Mouse (Mus musculus) cerebellum, adult (tissue): Measurements from ENCODE around the gene Col28a1.

Experiments
- ATAC-seq: cut with Nextera tagmentation; 2 replicates; pipeline ENCODE4 v1.9.2; 2017; ENCODE audit warnings: mild to moderate bottlenecking, moderate library complexity, mixed read lengths; ENCODE audit not compliant: insufficient number of reproducible peaks, low FRiP score, low TSS enrichment

Gene Col28a1

DNA sequence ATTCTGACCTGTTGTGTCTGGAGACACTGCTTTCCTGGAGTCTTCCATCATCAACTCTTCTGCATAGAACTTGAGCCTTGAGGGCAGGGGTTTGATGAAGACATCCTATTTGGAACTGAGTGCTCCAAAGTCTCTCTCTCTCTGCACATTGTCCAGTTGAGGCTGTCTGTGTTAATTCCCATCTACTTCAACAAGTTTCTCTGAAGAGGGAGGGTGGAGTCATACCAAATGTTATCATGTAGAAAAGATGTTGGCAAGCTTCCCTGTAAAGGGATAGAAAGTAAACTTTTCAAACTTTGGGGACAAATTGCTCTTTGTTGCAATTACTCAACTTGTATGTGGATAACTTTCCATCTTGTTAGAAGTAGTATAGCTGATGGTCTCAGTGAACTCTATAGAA is at the start of gene Col28a1:
Gene Col28a1 (minus strand): TSS at position 101 of the 400 bp plus-strand sequence.
- no peak for ATAC-seq

DNA sequence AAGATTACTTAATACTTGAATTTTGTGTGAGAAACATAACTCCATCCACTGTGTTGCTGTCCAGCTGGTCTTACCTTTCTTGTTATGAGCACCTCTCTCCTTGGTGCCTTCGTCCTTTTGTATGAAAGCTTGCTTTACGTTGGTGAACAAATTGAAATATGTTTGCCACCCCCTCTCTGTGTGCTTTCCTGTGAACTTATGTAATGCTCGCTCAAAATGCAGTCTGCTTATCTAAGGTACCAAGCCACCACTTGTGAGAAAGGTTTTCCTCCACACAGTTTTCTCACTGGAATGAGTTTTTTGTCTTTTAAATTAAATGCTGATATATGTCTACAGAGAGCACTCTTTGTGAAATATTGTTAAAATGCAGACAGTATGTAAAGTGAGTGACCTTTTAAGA is 36.2 kb upstream of the Col28a1 start:
- no peak for ATAC-seq

DNA sequence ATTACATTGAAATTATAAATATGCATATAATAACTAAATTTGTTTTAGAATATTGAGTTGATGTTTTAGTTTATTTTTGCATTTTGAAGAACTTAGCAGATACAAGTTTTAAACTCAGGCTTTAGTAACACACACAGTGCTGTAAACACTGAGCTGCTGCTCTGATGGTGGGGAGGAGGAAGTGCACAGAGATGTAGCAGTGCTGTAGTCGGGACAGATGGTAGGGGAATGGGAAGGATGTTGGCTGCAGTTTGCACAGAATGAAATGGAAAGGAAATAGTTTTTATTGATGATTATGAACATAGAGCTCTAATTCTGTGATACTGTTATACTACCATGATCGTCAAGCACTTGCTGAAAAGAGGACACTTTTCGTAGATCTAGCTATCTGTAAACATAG is 34.6 kb upstream of the Col28a1 start:
- no peak for ATAC-seq

DNA sequence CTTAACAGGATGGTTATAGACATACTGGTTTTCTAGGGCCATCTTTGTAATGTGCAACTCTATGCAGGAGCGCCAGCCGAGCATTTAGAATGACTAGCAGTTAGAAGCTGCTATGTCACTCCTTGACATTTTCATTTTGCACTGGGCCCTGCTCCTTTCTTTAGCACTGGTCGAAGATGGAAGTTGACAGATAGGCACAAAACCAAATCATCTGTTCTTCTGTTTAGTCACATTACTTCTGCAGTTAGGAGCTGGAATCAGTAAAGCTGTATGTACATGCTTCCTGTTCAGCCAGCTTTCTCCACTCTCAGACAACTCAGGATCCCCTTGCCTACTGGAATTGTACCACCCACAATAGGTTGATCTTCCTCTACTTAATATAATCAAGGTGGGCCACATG is 18.2 kb upstream of the Col28a1 start:
- no peak for ATAC-seq

DNA sequence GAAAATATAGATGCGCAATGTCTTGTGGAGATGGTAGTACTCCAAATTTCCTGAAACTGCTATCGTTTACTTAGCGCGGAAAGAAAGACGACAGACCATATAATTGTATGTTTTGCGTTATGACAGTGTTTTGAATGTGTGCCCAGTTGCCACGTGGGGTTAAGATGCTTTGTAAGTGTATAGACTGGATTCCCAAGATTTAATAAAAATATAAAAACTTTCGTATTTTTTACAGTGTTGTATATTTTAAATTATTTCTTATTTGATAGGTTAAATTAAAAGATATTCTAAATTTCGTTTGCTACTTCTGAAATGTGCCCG is 17.4 kb upstream of the Col28a1 start:
- ATAC-seq, result no peak

DNA sequence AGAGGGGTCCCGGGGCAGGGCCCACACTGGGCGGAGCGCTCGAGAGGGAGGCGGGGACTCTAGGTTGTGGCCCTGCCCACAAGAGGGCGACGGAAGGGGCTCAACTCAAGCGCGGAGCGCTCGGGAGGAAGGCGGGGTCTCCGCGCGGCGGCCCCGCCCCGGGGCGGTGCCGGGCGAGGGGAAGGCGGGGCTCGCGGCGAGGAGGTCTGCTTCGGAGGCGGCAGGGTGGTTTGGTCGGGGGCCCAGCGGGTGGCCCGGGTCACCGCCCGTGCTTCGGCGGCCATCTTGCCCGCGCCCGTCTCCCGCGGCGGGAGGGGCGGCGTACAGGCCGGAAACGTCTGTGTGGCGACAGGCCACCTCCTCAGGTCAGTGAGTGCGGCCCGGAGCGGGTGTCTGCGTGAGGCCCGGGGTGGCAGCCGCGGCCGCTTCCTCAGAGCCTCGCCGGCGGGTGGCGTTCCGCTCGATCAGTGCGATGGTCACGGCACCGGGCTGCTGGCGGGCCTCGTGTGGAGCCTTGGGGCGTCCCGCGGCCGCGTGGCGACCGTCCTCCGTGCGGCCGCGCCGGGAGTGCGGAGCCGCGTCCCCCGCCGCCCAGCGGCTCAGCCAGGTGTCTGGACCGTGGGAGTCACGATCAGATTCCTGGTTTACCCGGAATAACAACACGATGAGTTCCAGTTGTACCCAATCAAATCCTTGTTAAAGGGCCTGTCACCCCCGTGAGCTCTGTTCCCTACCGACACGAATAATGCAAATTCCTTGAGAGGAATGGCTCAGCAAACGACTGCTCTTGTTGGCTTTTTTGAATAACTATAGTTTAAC is 16.8 kb upstream of the Col28a1 start, which contains the start of gene Mios:
Gene Mios (plus strand): TSS at position 176 of the 819 bp plus-strand sequence.
- ATAC-seq, result peak; percentile 92

DNA sequence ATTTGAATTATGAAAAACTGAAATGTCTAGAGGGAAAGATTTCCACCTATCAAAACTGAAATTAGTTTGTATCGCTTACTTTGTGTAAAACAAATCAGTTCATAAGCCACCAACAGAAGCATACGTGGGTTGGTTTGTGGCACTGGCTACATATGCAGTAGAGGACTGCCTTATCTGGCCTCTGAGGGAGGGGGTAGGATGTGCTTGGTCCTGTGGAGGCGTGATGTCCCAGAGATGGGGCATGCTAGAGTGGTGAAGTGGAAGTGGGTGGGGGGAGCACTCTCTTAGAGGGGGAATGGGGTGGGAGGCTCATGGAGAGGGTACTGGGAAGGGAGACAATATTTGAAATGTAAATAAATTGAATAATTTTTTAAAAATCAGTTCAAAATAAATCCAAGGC is 2.5 kb downstream of the Col28a1 start:
- no peak for ATAC-seq

DNA sequence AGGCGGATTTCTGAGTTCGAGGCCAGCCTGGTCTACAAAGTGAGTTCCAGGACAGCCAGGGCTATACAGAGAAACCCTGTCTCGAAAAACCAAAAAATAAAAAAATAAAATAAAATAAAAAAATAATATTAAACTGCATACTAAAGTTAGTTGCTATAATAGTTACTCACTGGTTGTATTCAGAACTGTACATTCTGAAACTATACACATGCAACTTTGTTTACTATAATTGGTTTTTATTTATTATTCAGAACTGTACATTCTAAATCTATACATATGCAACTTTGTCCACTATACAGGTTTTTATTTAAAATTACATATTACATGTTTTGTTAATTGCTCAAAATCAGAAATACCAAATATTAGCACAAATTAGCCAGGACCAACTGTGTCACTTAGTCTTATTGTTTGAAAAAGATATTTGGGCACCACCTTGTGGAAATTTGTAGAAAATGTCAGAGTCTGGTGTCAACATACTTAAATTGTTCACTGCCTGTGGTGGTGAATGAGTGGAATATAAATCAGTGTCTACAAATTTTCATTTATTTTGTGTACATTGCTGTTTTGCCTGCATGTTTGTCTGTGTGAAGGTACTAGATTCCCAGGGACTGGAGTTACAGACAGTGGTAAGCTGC is 3.7 kb downstream of the Col28a1 start:
- ATAC-seq, result 0 out of 2 replicates have a peak, but pooled peaks have one; percentile 36

DNA sequence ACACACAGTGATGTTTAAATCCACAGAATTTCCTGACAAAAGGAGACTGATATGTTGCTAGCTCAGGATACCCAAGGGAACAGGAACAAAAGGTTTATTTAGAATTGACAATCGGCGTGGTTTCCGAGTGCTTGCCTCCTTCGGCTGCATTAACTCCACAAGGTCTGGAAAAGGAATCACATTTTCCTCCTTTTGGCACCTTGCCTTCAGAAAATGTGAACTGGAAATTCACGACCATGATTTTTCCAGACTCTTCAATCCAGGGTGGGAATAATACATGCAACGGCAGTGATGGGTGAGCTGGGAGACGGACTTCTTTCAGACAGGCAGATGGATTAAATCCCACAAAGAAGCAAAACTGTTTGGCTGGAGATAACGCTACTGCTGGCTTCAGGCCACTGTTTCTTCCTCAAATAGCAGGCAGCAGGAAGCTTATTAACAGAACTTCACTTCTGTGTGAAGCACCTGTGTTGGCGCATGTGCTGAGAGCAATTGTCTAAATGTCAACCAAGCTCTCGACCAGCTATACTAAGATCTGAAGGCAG is 13.9 kb downstream of the Col28a1 start:
- ATAC-seq, result peak; percentile 56; the same call in 1 of the 2 replicates

DNA sequence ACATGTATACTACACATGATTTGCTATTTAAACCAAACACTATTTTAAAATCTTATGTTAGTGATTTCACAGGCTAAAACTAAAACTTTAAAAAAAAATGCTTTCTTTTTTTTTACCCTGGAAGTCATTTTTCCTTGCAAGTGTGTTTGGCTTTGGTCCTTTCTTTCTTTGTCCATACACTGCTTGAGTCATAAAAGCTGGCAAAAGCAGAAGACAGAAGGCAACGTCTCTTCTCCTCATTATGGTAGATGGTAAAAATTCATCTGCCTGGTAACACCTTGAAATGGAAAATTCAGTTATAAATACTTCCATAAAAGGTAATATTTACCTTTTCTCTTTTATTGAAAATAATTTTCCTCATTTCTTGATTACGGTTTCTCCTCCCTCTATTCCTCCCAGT is 16.3 kb downstream of the Col28a1 start:
- no peak for ATAC-seq

DNA sequence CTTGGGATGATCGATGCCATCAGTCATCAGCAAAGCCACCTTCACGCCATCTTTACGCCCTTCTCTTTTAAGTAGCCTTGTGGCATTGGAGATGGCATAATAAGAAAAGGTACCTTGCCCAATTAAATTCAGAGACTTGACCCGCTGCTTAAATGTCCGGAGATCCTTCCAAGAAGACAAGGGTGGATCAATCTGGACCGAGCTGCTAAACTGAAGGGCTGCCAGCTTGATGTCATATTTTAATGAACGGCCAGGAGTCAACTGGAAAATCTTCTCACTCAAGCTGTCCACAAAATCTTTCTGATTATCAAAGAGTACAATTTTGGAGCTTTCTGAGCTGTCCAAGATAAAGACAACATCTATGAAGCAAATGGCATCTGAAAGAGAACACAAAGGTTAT is 17.1 kb downstream of the Col28a1 start:
- ATAC-seq, result no peak

DNA sequence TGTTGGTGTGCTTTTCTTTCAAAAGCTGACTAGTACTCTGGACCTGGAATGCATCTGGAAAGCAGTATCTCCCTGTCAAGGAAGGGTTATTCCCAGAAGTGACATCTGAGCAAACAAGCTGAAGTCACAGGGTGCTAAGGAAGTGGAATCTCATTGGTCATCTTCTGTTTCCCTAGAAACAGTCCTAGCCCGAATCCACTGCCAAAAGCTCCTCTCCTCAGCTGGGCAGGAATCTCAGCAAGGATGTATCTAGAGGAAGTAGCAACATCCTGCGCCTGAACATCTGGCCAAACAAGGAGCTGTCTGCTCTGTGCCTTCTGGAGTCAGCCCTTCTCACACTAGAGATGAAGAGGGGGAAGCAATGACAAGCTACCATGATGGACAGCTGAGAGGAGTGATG is 18.4 kb downstream of the Col28a1 start:
- ATAC-seq, result no peak

DNA sequence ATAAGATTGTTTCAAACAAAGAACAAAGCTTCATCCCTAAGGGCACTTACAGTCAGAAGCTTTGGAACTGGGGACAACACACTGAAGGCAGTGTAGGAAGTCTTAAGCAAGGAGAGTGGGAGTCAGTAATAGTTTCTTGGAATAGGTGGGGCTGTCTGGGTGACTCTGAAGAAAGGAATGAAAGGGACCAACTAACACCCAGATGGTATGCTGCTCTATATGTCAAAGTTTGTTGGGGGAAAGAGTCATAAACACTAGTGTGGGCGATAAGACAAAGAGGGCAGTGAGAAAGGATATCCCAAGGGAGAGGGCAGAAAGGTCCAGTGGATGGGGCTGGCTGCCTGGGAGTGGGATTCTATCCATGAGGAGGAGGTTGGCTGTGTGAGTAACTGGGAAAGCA is 20.3 kb downstream of the Col28a1 start:
- no peak for ATAC-seq

DNA sequence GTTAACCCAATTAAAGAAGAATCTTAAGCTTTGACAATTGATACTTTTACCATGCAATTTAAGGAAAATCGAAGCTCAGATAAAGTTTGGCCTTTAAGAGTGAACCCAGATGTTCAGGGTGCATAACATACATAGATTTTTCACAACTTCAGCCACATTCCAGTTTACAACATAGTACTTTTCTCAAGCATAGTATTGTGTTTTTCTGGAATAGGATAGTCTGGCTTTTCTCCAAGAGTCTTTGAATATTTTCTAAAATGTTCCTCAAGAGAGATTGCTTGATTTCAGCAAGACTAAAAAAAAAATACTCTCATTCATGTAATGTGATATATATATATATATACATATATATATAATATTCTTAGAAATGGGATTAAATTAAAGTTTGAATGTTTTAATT is 27.7 kb downstream of the Col28a1 start:
- ATAC-seq, result no peak

DNA sequence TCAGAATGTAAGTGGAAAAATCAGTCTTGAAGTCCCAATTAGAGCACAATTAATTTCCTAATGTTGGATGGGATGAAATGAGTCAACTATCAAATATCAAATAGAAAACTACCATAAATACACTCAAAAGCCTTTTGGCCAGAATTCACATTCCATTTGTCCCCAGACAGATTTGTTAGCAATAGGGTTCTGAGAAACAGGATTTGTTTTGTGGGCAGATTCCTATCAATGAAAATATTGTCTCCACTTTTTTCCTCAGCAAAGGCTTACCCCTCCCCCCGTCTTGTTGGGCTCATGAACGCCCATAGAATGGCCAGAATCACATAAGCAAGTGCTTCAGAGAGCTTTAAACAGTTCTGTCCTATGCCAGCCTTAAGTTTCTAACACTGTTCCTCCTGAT is 32.4 kb downstream of the Col28a1 start:
- no peak for ATAC-seq

DNA sequence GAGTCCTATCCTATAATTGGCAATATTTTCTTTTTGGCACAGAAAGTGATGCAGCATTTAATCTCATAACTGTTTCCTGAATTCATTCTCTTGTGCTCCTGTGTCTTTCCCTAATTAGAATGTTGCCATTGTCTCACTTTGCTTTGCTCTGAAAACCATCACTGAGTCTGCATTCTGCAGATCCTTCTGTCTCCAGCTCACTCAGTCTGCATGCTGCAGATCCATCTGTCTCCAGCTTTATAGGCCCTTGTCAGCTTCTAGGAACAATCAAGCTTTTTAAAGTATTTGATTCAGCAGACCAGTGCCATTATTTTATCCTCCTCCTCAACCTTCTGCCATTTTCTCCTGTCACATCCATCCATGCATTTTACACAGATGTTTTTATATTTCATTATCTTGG is 35.3 kb downstream of the Col28a1 start:
- ATAC-seq, result no peak

DNA sequence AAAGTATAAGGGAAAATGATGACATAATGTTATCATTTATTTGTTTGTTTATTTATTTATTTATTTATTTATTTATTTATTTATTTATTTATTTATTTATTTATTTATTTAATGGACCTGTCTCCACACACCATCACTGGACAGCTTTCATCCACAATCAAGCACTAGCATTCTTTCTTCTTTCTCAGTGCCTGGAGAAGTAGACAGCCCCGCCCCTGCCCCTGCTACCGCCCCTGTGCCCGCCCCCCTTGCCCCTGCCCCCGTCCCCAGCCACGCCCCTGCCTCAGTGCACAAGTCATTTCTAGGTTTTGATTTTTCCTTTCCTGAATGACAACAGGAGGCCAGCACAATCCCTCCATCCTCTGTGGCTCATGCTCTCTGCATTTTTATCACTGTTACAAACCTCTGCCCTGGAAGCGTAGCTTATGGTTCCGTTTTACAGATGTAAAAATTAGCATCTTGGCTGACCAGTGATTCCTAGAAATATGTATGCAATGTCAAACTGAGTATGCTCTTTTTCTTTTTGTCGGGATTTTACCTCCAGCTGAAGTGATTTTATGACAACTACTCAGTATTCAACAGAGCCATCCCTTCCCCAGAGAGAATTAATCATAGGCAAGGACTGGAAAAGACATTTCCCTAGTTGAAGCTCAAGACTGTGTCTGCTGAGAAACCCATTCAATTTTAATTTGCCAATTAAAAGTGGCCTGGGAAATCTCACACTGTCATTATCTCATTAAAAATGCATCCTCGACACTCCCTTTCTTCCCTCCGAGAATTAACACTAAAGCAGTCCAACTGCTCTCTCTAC is 39.7 kb downstream of the Col28a1 start:
- ATAC-seq, result no peak

DNA sequence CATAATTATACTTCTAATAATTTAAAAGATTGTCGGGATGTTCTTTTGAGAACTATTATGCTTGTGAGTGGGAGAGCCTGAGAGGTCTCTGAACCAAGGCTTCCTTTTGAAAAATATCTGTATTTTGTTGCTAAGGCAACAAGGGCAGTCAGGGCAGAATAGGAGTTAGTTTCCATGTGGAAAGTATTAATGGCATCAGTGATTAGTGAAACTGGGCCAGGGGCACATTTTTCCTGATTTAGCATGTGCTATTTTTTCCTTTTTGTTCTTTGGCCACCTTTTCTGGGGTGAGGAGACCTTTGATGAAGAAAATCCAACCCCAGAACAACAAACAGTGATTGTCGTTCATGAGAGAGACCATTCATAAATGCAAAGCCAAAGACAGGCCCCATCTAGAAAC is 43.5 kb downstream of the Col28a1 start:
- ATAC-seq, result no peak

DNA sequence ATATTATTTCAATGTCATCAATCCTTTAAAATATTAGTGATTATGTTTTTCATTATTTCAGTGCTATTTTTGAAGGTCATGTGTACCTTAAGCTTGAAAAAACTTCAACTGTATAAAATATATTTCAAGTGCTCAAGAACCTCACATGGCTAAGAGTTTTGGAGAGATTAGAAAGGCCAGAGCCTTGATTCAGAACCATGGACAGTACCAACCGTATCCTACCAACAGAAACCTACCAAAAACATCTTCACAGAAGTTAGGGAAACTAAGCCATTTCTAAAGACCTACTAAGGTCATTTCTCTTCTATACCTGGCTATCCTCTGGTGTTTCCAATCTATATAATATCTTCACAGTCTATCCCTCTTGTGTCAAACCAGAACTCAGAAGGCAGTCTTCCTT is 50.5 kb downstream of the Col28a1 start:
- ATAC-seq, result no peak

DNA sequence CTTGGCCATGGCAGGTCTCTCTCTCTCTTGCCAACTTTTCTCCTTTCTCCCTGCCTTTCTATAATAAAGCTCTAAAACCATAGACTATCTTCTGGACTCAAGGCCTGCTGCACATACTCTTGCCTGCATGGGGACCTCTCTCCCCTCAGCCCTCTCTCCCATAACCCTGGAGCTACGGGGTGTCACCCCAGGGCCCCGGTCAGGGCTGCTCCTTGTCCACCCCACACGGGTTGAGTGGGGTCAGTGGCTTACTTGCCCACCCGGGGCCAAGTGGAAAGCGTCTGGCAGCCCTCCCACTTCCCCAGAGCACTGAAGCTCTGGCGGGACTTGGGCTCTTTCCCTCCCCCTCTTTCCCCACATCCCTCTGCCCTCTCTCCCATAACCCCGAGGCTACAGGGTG is 62.3 kb downstream of the Col28a1 start:
- ATAC-seq, result no peak

DNA sequence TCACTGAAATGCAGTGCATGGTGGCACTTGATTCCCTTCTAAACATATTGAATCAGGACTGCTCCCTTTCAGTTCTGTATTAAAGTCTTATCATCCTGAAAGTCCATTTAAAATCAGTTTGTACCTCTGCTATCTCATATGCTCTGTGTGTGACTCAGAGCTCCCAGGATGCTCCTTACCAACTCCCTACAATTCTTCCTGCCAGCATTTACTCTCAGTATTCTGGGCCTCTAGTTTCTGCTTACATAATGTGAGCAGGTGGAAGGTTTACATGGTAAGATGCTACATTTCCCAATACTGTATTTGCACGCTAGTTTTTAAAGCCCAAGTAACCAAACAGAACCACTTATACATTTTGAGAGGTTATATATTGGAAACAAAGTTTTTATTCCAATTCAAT is 64.3 kb downstream of the Col28a1 start:
- no peak for ATAC-seq
